Mouse (Mus musculus): ENCODE results near the gene Zfp579. TPM values are rescaled to one million over a fixed set of nuclear protein-coding genes. Genes with fewer than 3 reads are reported as not detected.

Gene Zfp579
- polyA plus RNA-seq, 1 experiment from 2014 or later = 41.7 TPM

DNA sequence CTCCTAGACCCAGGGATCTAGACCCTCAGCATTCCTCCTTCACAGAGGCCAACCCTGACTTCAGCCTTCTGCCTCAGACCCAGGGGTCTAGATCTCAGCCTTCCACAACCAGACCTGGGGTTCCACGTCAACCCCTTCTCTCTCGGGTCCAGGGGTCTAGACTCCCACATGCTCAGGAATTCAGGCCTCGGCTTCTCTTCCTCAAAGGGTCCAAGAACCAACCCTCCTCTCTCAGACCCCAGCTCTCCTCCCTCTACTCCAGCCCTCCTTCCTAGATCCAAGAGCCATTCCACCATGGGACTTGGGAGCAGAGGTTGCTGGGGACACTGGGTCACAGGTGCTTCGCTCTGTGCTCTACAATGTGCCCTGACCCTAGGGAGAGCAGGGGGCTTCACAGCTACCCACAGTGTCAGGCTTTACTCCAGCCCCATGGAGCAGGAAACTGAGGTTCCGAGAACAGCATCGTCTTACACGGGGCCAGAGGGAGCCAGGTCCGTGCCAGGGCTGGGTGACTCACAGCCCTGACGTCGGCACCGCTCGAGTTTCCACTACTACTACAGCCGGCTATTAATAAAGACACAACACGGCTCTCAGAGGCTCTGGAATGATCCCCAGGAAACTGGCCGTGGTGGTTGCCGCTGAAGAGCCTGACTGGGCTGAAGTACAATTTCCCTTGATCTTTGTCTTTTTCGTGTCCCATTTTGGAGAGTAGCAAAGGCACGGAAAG, 23.5 kb downstream of the Zfp579 start:
- no peaks in the 10 kb centered on the region for H3K4me1 ChIP-seq (ENCODE audit: control insufficient read depth, insufficient read depth, low read length)
- no peak for ATAC-seq (ENCODE audit: low FRiP score)
- no peak overlapping the region for H3K9ac ChIP-seq (ENCODE audit: low read length)
- no peak overlapping the region for H3K4me3 ChIP-seq (ENCODE audit: low read depth, low read length)
- H3K9me3 ChIP-seq (ENCODE audit: control insufficient read depth, low read length) = peaks cover 4% of the 10 kb centered on the region; the same call in 1 of the 2 replicates
- H3K36me3 ChIP-seq (ENCODE audit: control insufficient read depth, insufficient read depth, low read length) = no peaks in the 10 kb centered on the region
- no peak for DNase-seq (ENCODE audit: low spot score, missing footprints)
- H3K27me3 ChIP-seq (ENCODE audit: control insufficient read depth, insufficient read depth, low read length) = no peaks in the 10 kb centered on the region
- no peak overlapping the region for H3K4me2 ChIP-seq
- WGBS = 82% methylated on average over 18 of the region's 18 CpGs
- no peak overlapping the region for H3K27ac ChIP-seq (ENCODE audit: low read depth, low read length)

GRCm38 (mm10) chr7:4971710-4972109, 24.2 kb downstream of the Zfp579 start:
- H3K4me2 ChIP-seq = no peak overlapping the region
- no peaks in the 10 kb centered on the region for H3K27me3 ChIP-seq (ENCODE audit: control insufficient read depth, insufficient read depth, low read length)
- WGBS = 40% methylated on average over 7 of the region's 7 CpGs
- no peaks in the 10 kb centered on the region for H3K36me3 ChIP-seq (ENCODE audit: control insufficient read depth, insufficient read depth, low read length)
- peaks cover 1% of the 10 kb centered on the region; the same call in 1 of the 2 replicates for H3K9me3 ChIP-seq (ENCODE audit: control insufficient read depth, low read length)
- ATAC-seq (ENCODE audit: low FRiP score) (no peak), DNase-seq (ENCODE audit: low spot score, missing footprints) (no peak)
- no peaks in the 10 kb centered on the region for H3K4me1 ChIP-seq (ENCODE audit: control insufficient read depth, insufficient read depth, low read length)
- no peak overlapping the region for H3K27ac ChIP-seq (ENCODE audit: low read depth, low read length)
- no peak overlapping the region for H3K4me3 ChIP-seq (ENCODE audit: low read depth, low read length)
- no peak overlapping the region for H3K9ac ChIP-seq (ENCODE audit: low read length)

DNA sequence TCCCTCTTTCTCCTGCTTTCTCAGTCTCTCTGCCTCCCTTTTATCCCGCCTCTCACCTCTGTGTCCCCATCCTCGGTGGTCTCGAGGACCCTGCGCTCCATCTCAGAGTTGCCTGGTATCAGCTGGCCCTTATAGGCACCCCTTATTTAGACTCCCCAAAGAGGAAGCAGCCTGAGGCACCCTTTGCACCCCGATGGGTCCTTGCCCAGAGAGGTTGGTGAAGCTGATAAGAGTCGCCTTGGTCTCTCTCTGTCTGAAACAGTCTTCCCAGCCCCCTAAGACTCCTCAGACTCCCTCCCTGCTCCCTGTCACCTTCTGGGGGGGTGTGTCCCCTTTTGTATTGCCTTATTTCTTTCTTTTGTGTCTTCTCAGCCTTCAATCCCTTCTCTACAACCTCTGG, 24.9 kb downstream of the Zfp579 start, which contains the start of gene Sbk3:
TSS of gene Sbk3 (minus strand) at position 101 of the 400 bp plus-strand sequence.
- no peak for DNase-seq (ENCODE audit: low spot score, missing footprints)
- Histone ChIP-seq H3K36me3 (ENCODE audit: control insufficient read depth, insufficient read depth, low read length) (no peaks in the 10 kb centered on the region), H3K4me3 (ENCODE audit: low read depth, low read length) (no peak within 1 kb of the TSS), H3K9ac (ENCODE audit: low read length) (no peak within 1 kb of the TSS), H3K4me2 (no peak within 1 kb of the TSS), H3K9me3 (ENCODE audit: control insufficient read depth, low read length) (no peaks in the 10 kb centered on the region), H3K27ac (ENCODE audit: low read depth, low read length) (no peak within 1 kb of the TSS), H3K4me1 (ENCODE audit: control insufficient read depth, insufficient read depth, low read length) (no peaks in the 10 kb centered on the region), H3K27me3 (ENCODE audit: control insufficient read depth, insufficient read depth, low read length) (no peaks in the 10 kb centered on the region)
- WGBS = 43% methylated on average over 6 of the region's 6 CpGs
- ATAC-seq (ENCODE audit: low FRiP score) = no peak

DNA sequence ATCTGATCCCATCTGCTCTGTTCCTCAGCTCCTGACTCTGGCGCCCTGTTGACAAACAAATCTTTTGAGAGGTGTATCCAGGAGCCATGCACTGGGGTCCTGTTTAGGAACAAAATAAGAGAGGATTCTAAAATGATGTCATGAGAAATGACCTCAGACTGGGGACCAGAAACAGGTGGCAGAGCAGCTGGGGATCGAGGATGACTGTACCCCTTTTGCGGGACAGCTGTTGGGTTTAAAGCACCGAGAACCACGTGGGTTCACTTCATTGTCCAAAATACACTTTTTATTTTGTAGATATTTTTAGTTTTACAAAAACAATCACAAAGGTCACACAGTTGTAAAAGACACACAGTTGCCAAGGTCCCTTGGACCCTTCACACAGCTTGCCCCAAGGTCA, 31.0 kb downstream of the Zfp579 start:
- no peaks in the 10 kb centered on the region for H3K9me3 ChIP-seq (ENCODE audit: control insufficient read depth, low read length)
- no peaks in the 10 kb centered on the region for H3K4me1 ChIP-seq (ENCODE audit: control insufficient read depth, insufficient read depth, low read length)
- no peak overlapping the region for H3K27ac ChIP-seq (ENCODE audit: low read depth, low read length)
- WGBS = 84% methylated on average over 5 of the region's 5 CpGs
- no peaks in the 10 kb centered on the region for H3K36me3 ChIP-seq (ENCODE audit: control insufficient read depth, insufficient read depth, low read length)
- no peak for DNase-seq (ENCODE audit: low spot score, missing footprints)
- H3K9ac ChIP-seq (ENCODE audit: low read length) = no peak overlapping the region
- ATAC-seq (ENCODE audit: low FRiP score) = no peak
- no peak overlapping the region for H3K4me2 ChIP-seq
- no peak overlapping the region for H3K4me3 ChIP-seq (ENCODE audit: low read depth, low read length)
- H3K27me3 ChIP-seq (ENCODE audit: control insufficient read depth, insufficient read depth, low read length) = no peaks in the 10 kb centered on the region

GRCm38 (mm10) chr7:4964272-4964671, 31.7 kb downstream of the Zfp579 start, which contains the start of gene Sbk2:
Gene Sbk2 (minus strand): TSS chr7:4964406.
- no peaks in the 10 kb centered on the region for H3K4me1 ChIP-seq (ENCODE audit: control insufficient read depth, insufficient read depth, low read length)
- no peak within 1 kb of the TSS for H3K4me2 ChIP-seq
- DNase-seq (ENCODE audit: low spot score, missing footprints) = peak; percentile 90
- H3K4me3 ChIP-seq (ENCODE audit: low read depth, low read length) = no peak within 1 kb of the TSS
- H3K27me3 ChIP-seq (ENCODE audit: control insufficient read depth, insufficient read depth, low read length) = no peaks in the 10 kb centered on the region
- H3K9ac ChIP-seq (ENCODE audit: low read length) = no peak within 1 kb of the TSS
- peak; percentile 80; the same call in 1 of the 2 replicates for ATAC-seq (ENCODE audit: low FRiP score)
- 7% methylated on average over 10 of the region's 10 CpGs for WGBS
- no peaks in the 10 kb centered on the region for H3K36me3 ChIP-seq (ENCODE audit: control insufficient read depth, insufficient read depth, low read length)
- H3K27ac ChIP-seq (ENCODE audit: low read depth, low read length) = no peak within 1 kb of the TSS
- no peaks in the 10 kb centered on the region for H3K9me3 ChIP-seq (ENCODE audit: control insufficient read depth, low read length)

GRCm38 (mm10) chr7:4963527-4963926, 32.4 kb downstream of the Zfp579 start:
- H3K9me3 ChIP-seq (ENCODE audit: control insufficient read depth, low read length) = no peaks in the 10 kb centered on the region
- no peak overlapping the region for H3K4me3 ChIP-seq (ENCODE audit: low read depth, low read length)
- no peaks in the 10 kb centered on the region for H3K27me3 ChIP-seq (ENCODE audit: control insufficient read depth, insufficient read depth, low read length)
- no peaks in the 10 kb centered on the region for H3K36me3 ChIP-seq (ENCODE audit: control insufficient read depth, insufficient read depth, low read length)
- no peak overlapping the region for H3K27ac ChIP-seq (ENCODE audit: low read depth, low read length)
- no peak for ATAC-seq (ENCODE audit: low FRiP score)
- 81% methylated on average over 5 of the region's 5 CpGs for WGBS
- no peak overlapping the region for H3K9ac ChIP-seq (ENCODE audit: low read length)
- no peak overlapping the region for H3K4me2 ChIP-seq
- DNase-seq (ENCODE audit: low spot score, missing footprints) = peak; percentile 4
- H3K4me1 ChIP-seq (ENCODE audit: control insufficient read depth, insufficient read depth, low read length) = no peaks in the 10 kb centered on the region

GRCm38 (mm10) chr7:4957361-4957760, 38.6 kb downstream of the Zfp579 start:
- WGBS = 86% methylated on average over 10 of the region's 10 CpGs

DNA sequence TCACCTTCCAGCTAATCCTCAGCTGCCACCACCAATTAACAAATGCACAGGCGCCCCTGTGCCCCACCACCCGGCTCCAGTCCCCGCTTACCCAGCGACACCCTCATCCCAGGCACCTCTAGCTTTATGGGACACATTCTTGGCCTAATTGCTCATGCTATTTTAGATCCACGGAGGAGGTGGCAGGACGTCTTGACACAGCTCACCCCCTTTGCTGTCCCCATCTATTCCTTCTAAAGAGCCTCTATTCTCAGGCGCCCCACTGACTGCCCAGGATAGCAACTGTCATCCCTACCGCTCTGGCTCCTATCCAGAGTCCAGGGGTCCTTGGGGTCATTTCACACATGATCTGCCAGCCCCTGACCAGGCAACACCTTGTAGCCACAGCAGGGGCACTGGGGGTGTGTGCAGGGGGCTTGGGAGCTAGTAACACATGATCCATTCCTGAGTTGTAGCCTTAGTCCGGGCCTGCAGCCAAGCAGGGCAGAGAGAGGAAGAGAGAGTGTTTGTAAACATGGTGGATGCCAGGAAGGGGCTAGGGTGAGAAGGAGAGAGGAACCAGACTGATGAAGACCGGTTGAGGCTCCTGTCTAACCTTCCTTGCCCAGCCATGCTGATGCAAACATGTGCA, 42.0 kb downstream of the Zfp579 start:
- DNase-seq (ENCODE audit: low spot score, missing footprints) (no peak), ATAC-seq (ENCODE audit: low FRiP score) (no peak)
- no peak overlapping the region for H3K4me3 ChIP-seq (ENCODE audit: low read depth, low read length)
- 36% methylated on average over 10 of the region's 10 CpGs for WGBS
- H3K9me3 ChIP-seq (ENCODE audit: control insufficient read depth, low read length) = no peaks in the 10 kb centered on the region
- H3K27me3 ChIP-seq (ENCODE audit: control insufficient read depth, insufficient read depth, low read length) = no peaks in the 10 kb centered on the region
- no peak overlapping the region for H3K9ac ChIP-seq (ENCODE audit: low read length)
- H3K4me1 ChIP-seq (ENCODE audit: control insufficient read depth, insufficient read depth, low read length) = no peaks in the 10 kb centered on the region
- H3K36me3 ChIP-seq (ENCODE audit: control insufficient read depth, insufficient read depth, low read length) = no peaks in the 10 kb centered on the region
- H3K27ac ChIP-seq (ENCODE audit: low read depth, low read length) = no peak overlapping the region
- H3K4me2 ChIP-seq = no peak overlapping the region

More at GRCm38 (mm10) chr7:4957361-4957760, 38.6 kb downstream of the Zfp579 start:
- peak; percentile 8 for DNase-seq (ENCODE audit: low spot score, missing footprints)
- no peak overlapping the region for H3K9ac ChIP-seq (ENCODE audit: low read length)
- H3K27ac ChIP-seq (ENCODE audit: low read depth, low read length) = no peak overlapping the region
- no peaks in the 10 kb centered on the region for H3K36me3 ChIP-seq (ENCODE audit: control insufficient read depth, insufficient read depth, low read length)
- ATAC-seq (ENCODE audit: low FRiP score) = no peak
- no peaks in the 10 kb centered on the region for H3K4me1 ChIP-seq (ENCODE audit: control insufficient read depth, insufficient read depth, low read length)
- H3K4me3 ChIP-seq (ENCODE audit: low read depth, low read length) = no peak overlapping the region
- no peaks in the 10 kb centered on the region for H3K27me3 ChIP-seq (ENCODE audit: control insufficient read depth, insufficient read depth, low read length)
- H3K4me2 ChIP-seq = no peak overlapping the region
- H3K9me3 ChIP-seq (ENCODE audit: control insufficient read depth, low read length) = no peaks in the 10 kb centered on the region

DNA sequence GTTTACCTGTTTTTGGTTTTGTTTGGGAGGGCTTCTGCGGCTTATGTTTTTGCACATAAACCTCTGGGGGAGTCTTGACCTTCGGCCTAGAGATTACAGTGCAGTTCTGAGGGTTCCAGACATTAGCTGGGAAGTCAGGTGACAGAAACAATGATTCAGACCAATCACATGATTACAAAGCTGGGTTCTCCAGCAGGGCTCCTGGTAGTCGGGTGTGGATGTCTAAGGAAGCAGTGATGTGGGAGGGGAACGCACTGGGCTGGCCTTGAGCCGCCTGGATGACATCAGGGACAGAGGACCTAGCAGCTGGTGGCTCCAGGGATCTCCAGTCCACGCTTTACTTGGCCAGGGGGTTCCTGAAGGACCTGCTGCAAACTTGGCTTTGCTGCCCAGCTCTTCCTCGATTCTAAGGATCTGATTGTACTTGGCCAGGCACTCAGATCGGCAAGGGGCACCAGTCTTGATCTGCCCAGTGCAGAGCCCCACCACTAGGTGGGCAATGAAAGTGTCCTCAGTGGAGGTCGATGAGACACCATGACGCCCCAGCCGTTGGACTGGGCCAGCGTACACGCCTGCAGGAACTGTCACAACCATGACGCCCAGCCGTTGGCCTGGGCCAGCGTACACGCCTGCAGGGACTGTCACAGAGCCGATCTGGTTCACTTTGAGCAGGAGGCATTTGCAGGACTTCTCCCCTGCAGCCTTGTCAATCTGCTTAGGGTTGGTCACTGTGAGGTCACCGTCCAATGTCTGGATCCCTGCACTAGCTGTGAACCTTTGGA, 45.2 kb downstream of the Zfp579 start:
- Histone ChIP-seq H3K9ac (ENCODE audit: low read length) (no peak overlapping the region), H3K27ac (ENCODE audit: low read depth, low read length) (no peak overlapping the region)

More for the DNA sequence above, 45.2 kb downstream of the Zfp579 start:
- Histone ChIP-seq H3K4me3 (ENCODE audit: low read depth, low read length) (no peak overlapping the region), H3K9me3 (ENCODE audit: control insufficient read depth, low read length) (no peaks in the 10 kb centered on the region), H3K4me1 (ENCODE audit: control insufficient read depth, insufficient read depth, low read length) (no peaks in the 10 kb centered on the region), H3K4me2 (no peak overlapping the region), H3K27me3 (ENCODE audit: control insufficient read depth, insufficient read depth, low read length) (no peaks in the 10 kb centered on the region), H3K36me3 (ENCODE audit: control insufficient read depth, insufficient read depth, low read length) (no peaks in the 10 kb centered on the region)
- 88% methylated on average over 19 of the region's 19 CpGs for WGBS
- DNase-seq (ENCODE audit: low spot score, missing footprints) (no peak), ATAC-seq (ENCODE audit: low FRiP score) (no peak)
